8 mouse cellular contexts compared by ENCODE assay signal in the genomic region with DNA sequence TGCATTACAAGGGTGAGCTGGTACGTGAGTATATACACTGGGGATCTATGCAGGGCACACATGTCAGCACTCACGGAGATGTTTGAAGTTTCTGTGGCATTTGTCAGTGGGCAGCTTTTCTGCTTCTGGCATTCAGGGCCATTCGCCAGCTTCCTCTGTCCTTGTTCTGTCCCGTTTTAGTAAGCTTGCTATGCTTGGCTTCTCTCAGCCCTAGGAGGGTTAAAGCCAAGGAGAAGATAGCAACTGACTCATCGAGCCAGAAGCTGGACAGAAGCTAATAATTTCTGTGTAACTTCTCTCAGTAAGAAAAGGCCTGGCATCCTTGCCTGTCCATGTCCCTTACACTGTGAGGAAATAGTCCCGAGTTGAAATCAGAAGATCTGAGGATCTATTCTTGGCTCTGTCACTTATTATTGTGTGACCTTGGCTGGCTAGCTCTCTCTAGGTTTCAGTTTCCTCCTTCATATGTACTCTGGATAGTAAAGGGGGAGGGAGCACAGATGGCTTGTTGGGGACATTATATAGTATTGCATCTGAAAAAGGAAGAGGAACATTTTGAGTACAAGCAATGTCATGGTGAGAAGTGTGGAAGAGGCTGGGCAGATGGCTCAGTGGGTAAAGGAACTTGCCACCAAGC. TPM values are rescaled to one million over a fixed set of nuclear protein-coding genes. Genes with fewer than 3 reads are reported as not detected.
A peak's percentile ranks its signal among the peaks of the same experiment; 100 is the strongest.
DNase-seq lines count a peak whose midpoint lies in the region; ATAC-seq lines count a peak whose summit lies in the region.
"Had no signal": no experiment of that assay in that cellular context is flagged by ENCODE, and none has a peak within 500 bp of the region (broad histone marks: within the 10 kb centered on the region; RNA-seq: fewer than 3 reads in every experiment).

No protein-coding gene starts in this region.

- no peaks in the 10 kb centered on the region for H3K4me1 ChIP-seq in forebrain, embryonic 10.5 days
- no peaks in the 10 kb centered on the region for H3K4me1 ChIP-seq in hindbrain, embryonic 16.5 days (ENCODE audit: control insufficient read depth, insufficient read depth, low read depth, low read length)
- H3K4me1 ChIP-seq: limb, embryonic 12.5 days had no signal

- intact Hi-C loops in heart, postnatal 10 days (cut with DNase I), result no loop called here

- no peak overlapping the region for H3K27ac ChIP-seq in forebrain, embryonic 10.5 days
- no peak overlapping the region for H3K27ac ChIP-seq in hindbrain, embryonic 16.5 days (ENCODE audit: low read depth, low read length)
- H3K27ac ChIP-seq: limb, embryonic 12.5 days had no signal

- no peaks in the 10 kb centered on the region for H3K9me3 ChIP-seq in forebrain, embryonic 10.5 days
- no peaks in the 10 kb centered on the region for H3K9me3 ChIP-seq in hindbrain, embryonic 16.5 days (ENCODE audit: control insufficient read depth, low read length)
- H3K9me3 ChIP-seq: limb, embryonic 12.5 days had no signal

- H3K27me3 ChIP-seq in forebrain, embryonic 10.5 days (ENCODE audit: poor library complexity, severe bottlenecking), result no peaks in the 10 kb centered on the region
- no peaks in the 10 kb centered on the region for H3K27me3 ChIP-seq in hindbrain, embryonic 16.5 days (replicated peaks; ENCODE audit: control insufficient read depth, insufficient read depth, low read length)
- H3K27me3 ChIP-seq: limb, embryonic 12.5 days had no signal

- WGBS in forebrain, embryonic 10.5 days, result 79% methylated on average over 6 of the region's 6 CpGs
- 55% methylated on average over 6 of the region's 6 CpGs for WGBS in hindbrain, embryonic 16.5 days

- H3K4me3 ChIP-seq in forebrain, embryonic 10.5 days, result no peak overlapping the region
- H3K4me3 ChIP-seq in hindbrain, embryonic 16.5 days (ENCODE audit: low read length), result no peak overlapping the region
- H3K4me3 ChIP-seq: limb, embryonic 12.5 days had no signal

- no peaks in the 10 kb centered on the region for H3K36me3 ChIP-seq in forebrain, embryonic 10.5 days (replicated peaks)
- no peaks in the 10 kb centered on the region for H3K36me3 ChIP-seq in hindbrain, embryonic 16.5 days (ENCODE audit: control insufficient read depth, insufficient read depth, low read length)
- H3K36me3 ChIP-seq: limb, embryonic 12.5 days had no signal

- H3K9ac ChIP-seq in hindbrain, embryonic 16.5 days (ENCODE audit: low read depth, low read length), result no peak overlapping the region
- H3K9ac ChIP-seq: limb, embryonic 12.5 days had no signal

- H3K4me2 ChIP-seq in hindbrain, embryonic 16.5 days (ENCODE audit: low read length), result no peak overlapping the region
- H3K4me2 ChIP-seq: limb, embryonic 12.5 days had no signal

- no peak for ATAC-seq in hindbrain, embryonic 16.5 days

- DNase-seq in 3134 (ENCODE audit: extremely low read depth, insufficient read length, low spot score) (peak; percentile 68), 3T3-L1 (ENCODE audit: low read depth, low spot score) (peak; percentile 50)
- peak; percentile 57 to 67 for DNase-seq in cerebellum, postnatal 25 days
- DNase-seq in heart, postnatal 10 days, result peak; percentile 73 to 78
- no peak for DNase-seq in forebrain, embryonic 10.5 days (ENCODE audit: extremely low spot score, low spot score)
- DNase-seq in T-cell, adult 2 months (ENCODE audit: low spot score), result no peak

RNA-seq across cellular contexts. Expression of a gene that starts 22.9 kb away (rescaled TPM):
- total RNA-seq in heart, postnatal 10 days (2021), result 1 to 10 TPM in 1 of 2 experiments, under 1 TPM in 1; 0.98 to 1.8 TPM
- 9.8 and 10.9 TPM in 2 replicates for polyA plus RNA-seq in forebrain, embryonic 10.5 days (2016; fragmentation: Nextera tagmentation; extraction: Ambion mirVana)
- polyA plus RNA-seq in hindbrain, embryonic 16.5 days (2015; fragmentation: Nextera tagmentation; extraction: Ambion mirVana), result 89.4 and 89.9 TPM in 2 replicates

RNA-seq across cellular contexts. Expression of a gene that starts 23.2 kb away (rescaled TPM):
- 10 to 100 TPM; 26.8 to 27.8 TPM for total RNA-seq in heart, postnatal 10 days (2021)
- 13.1 and 14.3 TPM in 2 replicates for polyA plus RNA-seq in forebrain, embryonic 10.5 days (2016; fragmentation: Nextera tagmentation; extraction: Ambion mirVana)
- polyA plus RNA-seq in hindbrain, embryonic 16.5 days (2015; fragmentation: Nextera tagmentation; extraction: Ambion mirVana), result 28.4 and 29.3 TPM in 2 replicates

RNA-seq across cellular contexts. Expression of a gene that starts 51.7 kb away (rescaled TPM):
- 10 to 100 TPM; 14.1 to 17.7 TPM for total RNA-seq in heart, postnatal 10 days (2021)
- 22.6 and 24.2 TPM in 2 replicates for polyA plus RNA-seq in forebrain, embryonic 10.5 days (2016; fragmentation: Nextera tagmentation; extraction: Ambion mirVana)
- polyA plus RNA-seq in hindbrain, embryonic 16.5 days (2015; fragmentation: Nextera tagmentation; extraction: Ambion mirVana), result 15.7 and 17.5 TPM in 2 replicates

Comparison
In these comparisons a context has a peak if more than half of its experiments do, and no peak if none do; other contexts are left out.
1. DNase-seq: peak in 3134 (single experiment), 3T3-L1 (single experiment), cerebellum, postnatal 25 days (2 of 2) and heart, postnatal 10 days (2 of 2); none in forebrain, embryonic 10.5 days (single experiment) and T-cell, adult 2 months (single experiment).